Mouse (Mus musculus) embryonic fibroblast, embryonic 13.5 days (primary cell): Measurements from ENCODE around the gene F13a1.

ENCODE experiments used
- CTCF ChIP-seq: IDR thresholded peaks from 2 replicates; pipeline ENCODE4 v1.5.1; 2011; ENCODE audit warnings: mild to moderate bottlenecking, control low read depth, low read length, moderate library complexity, borderline replicate concordance; ENCODE audit not compliant: insufficient read depth
- POLR2A ChIP-seq: IDR thresholded peaks from 2 replicates; pipeline ENCODE4 v1.6.1; 2011; ENCODE audit warnings: low read depth, mild to moderate bottlenecking, control low read depth, low read length, moderate library complexity

DNA sequence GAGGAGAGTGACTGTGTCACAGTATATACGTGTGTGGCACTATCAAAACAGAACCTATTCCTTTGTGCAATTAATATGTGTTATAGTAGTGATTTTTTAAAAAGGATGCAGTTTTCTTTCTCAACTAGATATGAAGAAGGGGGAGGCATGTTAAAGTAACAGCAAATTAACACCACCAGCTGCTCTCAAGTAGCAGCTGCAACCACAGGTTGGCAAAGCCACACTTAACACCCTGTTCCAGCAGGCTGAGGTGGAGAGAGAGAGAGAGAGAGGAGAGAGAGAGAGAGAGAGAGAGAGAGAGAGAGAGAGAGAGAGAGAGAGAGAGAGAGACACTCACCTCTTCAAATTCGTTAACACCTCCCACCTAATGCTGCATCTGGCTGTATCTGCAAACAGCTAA is 28.5 kb downstream of the F13a1 start:
- TF ChIP-seq CTCF (no peak), POLR2A (no peak)
